Mouse (Mus musculus) kidney, embryonic 14.5 days (tissue): ENCODE measurements around the gene Olfr1368. TPM values are rescaled to one million over a fixed set of nuclear protein-coding genes. Genes with fewer than 3 reads are reported as not detected.

Experiments
- ATAC-seq: fragments of 200-750 bp; cut with Nextera tagmentation; 2 replicates; pipeline ENCODE4 v1.8.0; 2017; ENCODE audit warnings: moderate number of reproducible peaks, mild to moderate bottlenecking, moderate TSS enrichment, moderate library complexity; ENCODE audit not compliant: low FRiP score, low TSS enrichment
- H3K27ac ChIP-seq: fragments of 300-500 bp; sonication (generic); 2 replicates; pipeline ENCODE4 v1.5.1; 2014; ENCODE audit warnings: low read depth, mild to moderate bottlenecking, low read length, moderate library complexity, mixed read lengths
- H3K27me3 ChIP-seq: fragments of 300-500 bp; sonication (generic); 2 replicates; pipeline ENCODE4 v1.6.1; 2014; ENCODE audit warnings: mild to moderate bottlenecking, low read length; ENCODE audit not compliant: control insufficient read depth, insufficient read depth
- H3K36me3 ChIP-seq: fragments of 300-500 bp; sonication (generic); 2 replicates; pipeline ENCODE4 v1.6.1; 2014; ENCODE audit warnings: low read length, mixed read lengths; ENCODE audit not compliant: control insufficient read depth, insufficient read depth
- H3K4me1 ChIP-seq: fragments of 300-500 bp; sonication (generic); 2 replicates; pipeline ENCODE4 v1.6.1; 2014; ENCODE audit warnings: low read length, mixed read lengths; ENCODE audit not compliant: control insufficient read depth, insufficient read depth
- H3K4me2 ChIP-seq: fragments of 300-500 bp; sonication (generic); replicated peaks from 2 replicates; pipeline ENCODE4 v1.6.1; 2014; ENCODE audit warnings: low read depth, mild to moderate bottlenecking, low read length
- H3K4me3 ChIP-seq: fragments of 300-500 bp; sonication (generic); 2 replicates; pipeline ENCODE4 v1.5.1; 2014; ENCODE audit warnings: mild to moderate bottlenecking, low read length
- H3K9ac ChIP-seq: fragments of 300-500 bp; sonication (generic); 2 replicates; pipeline ENCODE4 v1.6.1; 2014; ENCODE audit warnings: low read depth, mild to moderate bottlenecking, low read length, moderate library complexity
- H3K9me3 ChIP-seq: fragments of 300-500 bp; sonication (generic); 2 replicates; pipeline ENCODE4 v1.6.1; 2016; ENCODE audit warnings: low read length; ENCODE audit not compliant: control insufficient read depth
- WGBS: fragments of 180-500 bp; shearing (Covaris S2); extraction: QIAGEN DNeasy Blood & Tissue Kit; methylation state at CpG from one replicate; pipeline ENCODE4 v1.1.7; 2014; 5-methylcytosine and 5-hydroxymethylcytosine counted together
- polyA plus RNA-seq: library from polyadenylated mRNA; unstranded; fragments of >200 nt; fragmentation: Nextera tagmentation; extraction: Ambion mirVana; gene quantifications from 2 replicates; pipeline ENCODE4 v1.2.1, GENCODE M21; 2014

Olfr1368 gene
- polyA plus RNA-seq, 1 experiment from 2014 or later, result not detected

DNA sequence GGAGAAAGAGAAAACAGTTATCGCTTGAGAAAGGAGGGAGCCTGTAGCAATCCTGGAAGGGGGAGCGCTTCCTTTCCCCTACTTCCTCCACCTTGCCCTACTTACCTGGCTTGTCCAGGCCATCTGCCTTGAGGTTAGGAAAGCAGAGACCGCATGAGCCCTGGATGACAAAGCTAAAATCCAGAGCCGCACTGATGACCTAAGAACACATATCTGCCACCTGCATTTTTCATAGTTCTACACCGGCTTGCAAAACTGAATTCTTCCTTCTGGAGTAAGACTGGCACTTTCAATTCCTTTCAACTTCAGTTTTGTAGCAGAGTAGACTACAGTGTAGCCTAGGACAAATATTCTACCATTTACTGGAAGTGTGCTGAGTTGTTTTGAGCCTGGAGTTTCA is 32.7 kb upstream of the Olfr1368 start:
- no peak overlapping the region for H3K9ac ChIP-seq
- H3K36me3 ChIP-seq, result peaks cover 16% of the 10 kb centered on the region
- H3K27ac ChIP-seq, result no peak overlapping the region; the same call in 1 of the 2 replicates
- ATAC-seq, result no peak
- peaks cover 28% of the 10 kb centered on the region for H3K4me1 ChIP-seq
- 78% methylated on average over 5 of the region's 5 CpGs for WGBS
- no peak overlapping the region for H3K4me3 ChIP-seq
- H3K27me3 ChIP-seq, result no peaks in the 10 kb centered on the region
- peak overlapping the region; percentile 81; the same call in 1 of the 2 replicates for H3K4me2 ChIP-seq
- no peaks in the 10 kb centered on the region for H3K9me3 ChIP-seq

DNA sequence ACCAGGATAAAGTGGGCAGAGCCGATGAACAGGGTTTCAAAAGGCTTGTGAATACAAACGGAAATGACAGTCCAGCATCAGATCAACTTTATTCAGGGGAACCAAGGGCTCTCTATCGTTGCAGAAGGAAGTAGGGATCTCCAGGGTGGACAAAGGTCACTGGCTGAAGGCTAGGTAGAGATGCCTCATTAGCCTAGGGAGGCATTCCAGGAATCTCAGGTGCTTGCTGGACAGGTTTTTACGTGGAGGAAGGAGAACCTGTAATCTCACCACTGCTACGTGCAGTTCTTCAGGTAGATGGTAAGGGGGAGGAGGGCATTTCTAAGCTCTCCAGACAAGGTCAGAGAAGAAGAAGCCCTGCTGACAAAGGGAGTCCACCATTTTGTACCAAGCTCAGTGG is 32.0 kb upstream of the Olfr1368 start:
- Histone ChIP-seq H3K4me1 (peaks cover 25% of the 10 kb centered on the region), H3K9me3 (no peaks in the 10 kb centered on the region), H3K9ac (no peak overlapping the region), H3K4me2 (no peak overlapping the region), H3K27ac (no peak overlapping the region), H3K36me3 (peaks cover 9% of the 10 kb centered on the region; the same call in 1 of the 2 replicates), H3K4me3 (no peak overlapping the region), H3K27me3 (no peaks in the 10 kb centered on the region)
- WGBS, result 68% methylated on average over 5 of the region's 5 CpGs
- no peak for ATAC-seq

DNA sequence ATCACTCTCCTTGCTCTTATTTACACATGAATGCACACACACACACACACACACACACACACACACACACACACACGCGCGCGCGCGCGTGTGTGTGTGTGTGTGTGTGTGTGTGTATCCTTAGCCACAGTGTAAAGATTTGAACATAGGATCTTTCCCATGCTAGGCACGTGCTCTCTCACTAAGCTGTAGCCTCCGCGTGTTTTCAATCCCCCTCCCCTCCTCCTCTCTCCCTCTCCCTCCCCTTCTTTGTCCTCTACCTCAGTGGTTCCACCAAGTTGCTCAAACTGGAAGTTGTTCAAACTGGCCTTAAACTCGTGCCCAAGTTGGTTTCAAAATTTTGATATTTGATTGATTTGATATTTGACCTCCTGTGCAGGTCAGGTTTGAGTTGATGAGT is 31.1 kb upstream of the Olfr1368 start:
- Histone ChIP-seq H3K27me3 (no peaks in the 10 kb centered on the region), H3K4me1 (peaks cover 16% of the 10 kb centered on the region; the same call in 1 of the 2 replicates), H3K9ac (no peak overlapping the region), H3K4me2 (no peak overlapping the region), H3K4me3 (no peak overlapping the region), H3K9me3 (no peaks in the 10 kb centered on the region), H3K36me3 (no peaks in the 10 kb centered on the region; the same call in 1 of the 2 replicates), H3K27ac (no peak overlapping the region)
- 78% methylated on average over 11 of the region's 11 CpGs for WGBS
- ATAC-seq, result no peak

DNA sequence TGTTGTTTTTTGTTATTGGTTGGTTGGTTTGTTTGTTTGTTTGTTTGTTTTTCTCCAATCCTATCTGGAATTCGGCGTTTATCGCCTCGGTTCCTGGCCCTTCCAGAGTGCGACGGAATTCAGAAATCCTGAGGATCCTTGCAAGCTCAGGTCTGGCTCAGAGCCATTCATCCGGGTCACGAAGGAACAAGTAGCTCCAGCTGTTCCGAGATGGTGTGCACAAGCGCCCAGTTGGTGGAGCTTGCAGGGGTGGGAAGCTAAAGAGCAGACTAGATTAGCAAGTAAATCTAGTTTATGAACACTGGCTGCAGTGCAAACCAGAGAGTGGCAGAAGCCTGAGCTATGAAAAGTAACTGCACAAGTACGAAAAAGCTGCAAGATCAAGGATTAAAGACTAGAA is 27.4 kb upstream of the Olfr1368 start:
- H3K27me3 ChIP-seq, result no peaks in the 10 kb centered on the region
- H3K4me1 ChIP-seq, result peaks cover 6% of the 10 kb centered on the region; the same call in 1 of the 2 replicates
- H3K9ac ChIP-seq, result peak overlapping the region; percentile 15; the same call in 1 of the 2 replicates
- no peaks in the 10 kb centered on the region for H3K36me3 ChIP-seq
- H3K27ac ChIP-seq, result peak overlapping the region; percentile 6; the same call in 1 of the 2 replicates
- H3K4me3 ChIP-seq, result peak overlapping the region; percentile 64
- peak overlapping the region; percentile 66 for H3K4me2 ChIP-seq
- ATAC-seq, result peak; percentile 68
- H3K9me3 ChIP-seq, result no peaks in the 10 kb centered on the region
- under 1% methylated on average over 11 of the region's 11 CpGs for WGBS

DNA sequence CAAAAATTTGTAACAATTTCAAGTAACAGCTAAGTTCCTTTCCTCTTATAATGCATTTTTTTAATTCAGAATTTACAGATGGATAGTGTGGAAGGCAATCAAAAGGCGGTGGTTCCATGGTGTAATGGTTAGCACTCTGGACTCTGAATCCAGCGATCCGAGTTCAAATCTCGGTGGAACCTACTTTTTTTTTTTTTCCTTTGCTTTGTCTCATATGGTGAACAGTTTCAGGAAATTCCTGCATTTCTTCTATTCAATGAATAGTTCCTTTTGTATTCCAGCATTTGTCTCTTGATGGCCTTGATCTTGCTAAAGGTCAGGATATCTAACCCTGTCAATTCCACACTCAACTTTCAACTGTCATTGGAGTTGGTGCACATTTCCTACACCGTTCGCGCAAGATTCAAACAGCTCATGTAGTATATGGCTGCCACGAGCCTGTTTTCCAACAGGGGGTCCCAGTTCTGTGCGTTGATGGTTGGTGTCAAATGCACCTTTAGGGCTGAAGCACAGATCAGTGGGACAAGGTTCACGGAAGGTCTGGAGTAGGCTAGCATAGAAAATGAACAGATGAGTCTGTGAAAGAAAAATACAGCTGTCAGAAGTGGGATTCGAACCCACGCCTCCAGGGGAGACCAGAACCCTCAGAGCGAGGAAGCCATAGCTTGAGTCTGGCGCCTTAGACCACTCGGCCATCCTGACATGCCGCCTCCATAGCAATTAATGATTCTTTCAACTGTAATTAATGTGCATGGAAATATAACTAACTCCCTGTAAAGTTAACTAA is 26.8 kb upstream of the Olfr1368 start:
- peak overlapping the region; percentile 15; the same call in 1 of the 2 replicates for H3K9ac ChIP-seq
- 0 out of 2 replicates have a peak, but pooled peaks cover 6% of the 10 kb centered on the region for H3K4me1 ChIP-seq
- WGBS, result 2% methylated on average over 16 of the region's 16 CpGs
- peak overlapping the region; percentile 6; the same call in 1 of the 2 replicates for H3K27ac ChIP-seq
- peak overlapping the region; percentile 66 for H3K4me2 ChIP-seq
- peak overlapping the region; percentile 64 for H3K4me3 ChIP-seq
- ATAC-seq, result peak; percentile 70
- H3K27me3 ChIP-seq, result no peaks in the 10 kb centered on the region
- H3K9me3 ChIP-seq, result no peaks in the 10 kb centered on the region
- no peaks in the 10 kb centered on the region for H3K36me3 ChIP-seq

DNA sequence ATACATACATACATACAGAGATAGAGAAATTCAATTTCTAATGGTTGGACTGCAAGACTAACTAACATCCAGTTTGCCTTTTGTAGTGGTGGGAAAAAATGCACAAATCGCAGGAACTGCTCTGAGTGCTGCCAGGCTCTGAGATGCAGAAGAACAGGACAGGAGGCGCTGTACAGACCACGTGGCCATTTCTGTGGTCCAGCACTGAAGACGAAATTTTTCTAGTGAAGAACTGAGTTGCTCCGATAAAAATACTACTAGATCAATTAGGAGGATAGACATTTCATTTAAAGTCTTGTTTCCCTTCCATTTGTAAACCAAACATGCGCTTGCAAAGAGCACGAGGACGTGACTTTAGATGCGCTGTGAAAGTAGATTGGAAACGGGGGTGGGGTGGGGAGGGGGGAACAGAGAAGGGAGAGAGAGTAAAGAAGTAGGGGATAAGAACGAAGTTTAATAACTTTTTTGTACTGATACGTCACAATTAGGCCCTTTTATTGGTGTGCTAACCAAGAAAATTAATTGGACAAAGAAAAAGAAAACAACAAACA is 26.0 kb upstream of the Olfr1368 start:
- Histone ChIP-seq H3K27ac (no peak overlapping the region), H3K4me1 (0 out of 2 replicates have a peak, but pooled peaks cover 6% of the 10 kb centered on the region), H3K9ac (peak overlapping the region; percentile 56), H3K27me3 (no peaks in the 10 kb centered on the region), H3K36me3 (no peaks in the 10 kb centered on the region), H3K4me3 (peak overlapping the region; percentile 64), H3K9me3 (no peaks in the 10 kb centered on the region), H3K4me2 (peak overlapping the region; percentile 66)
- no peak for ATAC-seq
- WGBS, result 1% methylated on average over 12 of the region's 12 CpGs

DNA sequence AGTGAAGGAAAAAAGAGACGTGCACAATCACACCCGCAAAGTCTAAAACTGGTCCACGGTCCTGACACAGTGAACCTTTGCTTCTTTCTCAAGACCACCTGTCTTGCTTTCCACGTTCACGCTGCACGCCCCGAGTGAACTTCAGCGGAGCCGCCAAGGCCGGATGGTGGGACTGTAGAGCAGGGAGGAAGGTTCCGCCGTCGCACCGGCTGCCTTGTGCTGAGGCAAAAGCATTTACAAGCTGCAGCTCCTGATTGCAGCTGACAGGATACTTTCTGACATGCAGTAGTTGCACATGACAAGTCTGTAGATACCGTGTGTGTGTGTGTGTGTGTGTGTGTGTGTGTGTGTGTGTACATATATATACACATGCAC is 25.5 kb upstream of the Olfr1368 start:
- Histone ChIP-seq H3K27ac (no peak overlapping the region), H3K9ac (no peak overlapping the region; the same call in 1 of the 2 replicates), H3K9me3 (no peaks in the 10 kb centered on the region), H3K36me3 (no peaks in the 10 kb centered on the region), H3K4me1 (0 out of 2 replicates have a peak, but pooled peaks cover 6% of the 10 kb centered on the region), H3K4me2 (peak overlapping the region; percentile 66), H3K4me3 (peak overlapping the region; percentile 64), H3K27me3 (no peaks in the 10 kb centered on the region)
- WGBS, result 8% methylated on average over 15 of the region's 15 CpGs
- no peak for ATAC-seq

DNA sequence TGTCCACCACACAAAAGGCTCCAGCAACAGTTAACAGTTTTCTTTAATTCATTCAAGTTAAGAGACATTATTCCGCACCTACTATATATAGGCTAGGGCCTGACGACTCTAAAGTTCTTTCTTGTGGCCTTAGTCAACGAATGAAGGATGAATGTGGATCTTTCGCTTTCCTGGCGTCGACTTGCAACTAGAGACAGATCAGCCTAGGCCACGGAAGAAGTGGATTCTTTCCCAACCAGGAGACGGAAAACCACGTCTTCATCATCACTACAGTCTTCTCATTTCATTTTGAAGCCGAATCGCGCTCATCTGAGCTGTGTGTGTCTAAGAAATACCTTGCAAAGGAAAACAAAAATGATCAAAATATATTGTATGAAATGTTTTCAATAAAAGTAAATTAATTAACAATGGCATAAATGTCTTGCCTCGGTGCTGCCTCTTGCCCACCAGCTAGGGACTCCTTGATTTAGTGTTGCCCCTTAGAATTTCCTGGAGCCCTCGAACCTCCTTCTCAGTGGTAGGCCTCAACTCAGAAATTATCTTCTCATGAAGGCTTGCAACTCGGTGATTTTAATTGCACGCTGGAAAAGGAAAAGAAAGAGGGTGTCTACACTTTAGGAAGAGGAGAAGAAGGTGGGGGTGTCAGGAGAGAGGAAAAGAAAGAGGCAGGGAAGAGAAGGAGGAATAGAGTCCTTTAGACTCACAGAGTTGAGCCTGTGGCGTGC is 24.9 kb upstream of the Olfr1368 start:
- Histone ChIP-seq H3K4me2 (peak overlapping the region; percentile 66), H3K4me1 (0 out of 2 replicates have a peak, but pooled peaks cover 6% of the 10 kb centered on the region), H3K27ac (no peak overlapping the region), H3K9me3 (no peaks in the 10 kb centered on the region), H3K36me3 (no peaks in the 10 kb centered on the region), H3K27me3 (no peaks in the 10 kb centered on the region), H3K4me3 (peak overlapping the region; percentile 64), H3K9ac (no peak overlapping the region; the same call in 1 of the 2 replicates)
- WGBS, result 41% methylated on average over 17 of the region's 17 CpGs
- no peak for ATAC-seq
